Mouse (Mus musculus) ZHBTc4 (cell line): Measurements from ENCODE around the gene Acsm5.
"Not testable (repeated sequence)": the region's sequence is repeated elsewhere in the genome, so short reads cannot be mapped to it uniquely, and the experiment has no call there.

Source experiments
- DNase-seq: peaks from one replicate; pipeline ENCODE4 v3.0.0-alpha.2; 2011; ENCODE audit warnings: low read depth, low spot score

The Acsm5 gene

GRCm38 (mm10) chr7:119545572-119545971 lies 26.3 kb downstream of the Acsm5 start:
- peak; percentile 16 for DNase-seq

DNA sequence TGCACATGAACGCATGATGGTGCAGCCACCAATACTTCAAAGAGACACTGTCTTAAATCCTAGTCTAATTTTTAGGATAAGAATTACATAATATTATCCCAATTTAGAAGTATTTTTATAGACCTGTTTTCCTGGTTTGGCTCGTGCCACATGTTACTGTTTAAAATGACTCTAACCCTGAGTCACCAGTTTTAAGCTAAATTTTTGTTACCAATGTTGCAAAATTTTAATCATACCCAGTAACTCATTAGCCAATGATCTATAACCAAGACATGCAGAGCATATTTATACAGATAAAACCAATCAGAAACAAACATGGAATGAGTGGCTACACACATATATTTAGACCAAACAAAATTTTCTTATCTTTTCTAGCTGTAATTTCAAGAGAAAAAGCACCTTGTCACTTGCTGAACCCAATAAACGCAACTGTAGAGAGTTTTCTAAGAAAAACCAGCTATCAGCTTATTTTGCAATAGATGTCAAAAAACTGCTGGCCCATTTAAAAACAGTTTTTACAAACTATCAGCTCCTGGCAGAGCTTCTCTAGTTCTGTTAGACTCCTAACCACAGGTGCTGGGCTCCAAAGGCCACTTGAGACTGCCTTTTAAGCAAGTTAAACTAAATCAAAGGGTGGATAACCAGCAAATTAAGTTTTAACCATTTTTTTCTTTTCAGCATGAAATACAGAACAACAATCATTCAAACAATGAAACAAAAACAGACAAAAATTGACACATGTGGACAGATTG lies 31.4 kb downstream of the Acsm5 start:
- no peak for DNase-seq

DNA sequence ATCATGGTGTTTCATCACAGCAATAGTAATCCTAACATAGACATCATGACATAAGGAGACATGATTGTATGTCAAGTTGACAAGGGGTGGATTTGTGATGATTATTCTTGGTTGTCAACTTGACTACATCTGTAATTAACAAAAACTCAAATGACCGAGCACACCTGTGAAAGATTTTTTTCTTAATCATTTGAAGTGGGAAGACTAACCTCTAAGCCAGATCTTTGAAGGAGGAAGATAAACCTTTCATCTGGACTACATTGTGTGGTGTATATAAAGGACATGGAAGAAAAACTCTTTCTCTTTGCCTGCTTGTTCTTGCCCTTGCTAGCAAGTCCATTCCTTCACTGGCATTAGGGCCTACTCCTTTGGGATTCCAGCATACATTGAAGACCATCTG lies 34.8 kb downstream of the Acsm5 start, which contains the start of gene Acsm2:
Gene Acsm2, plus strand, starts transcription at position 301 of the 400 bp plus-strand sequence.
- no peak for DNase-seq

DNA sequence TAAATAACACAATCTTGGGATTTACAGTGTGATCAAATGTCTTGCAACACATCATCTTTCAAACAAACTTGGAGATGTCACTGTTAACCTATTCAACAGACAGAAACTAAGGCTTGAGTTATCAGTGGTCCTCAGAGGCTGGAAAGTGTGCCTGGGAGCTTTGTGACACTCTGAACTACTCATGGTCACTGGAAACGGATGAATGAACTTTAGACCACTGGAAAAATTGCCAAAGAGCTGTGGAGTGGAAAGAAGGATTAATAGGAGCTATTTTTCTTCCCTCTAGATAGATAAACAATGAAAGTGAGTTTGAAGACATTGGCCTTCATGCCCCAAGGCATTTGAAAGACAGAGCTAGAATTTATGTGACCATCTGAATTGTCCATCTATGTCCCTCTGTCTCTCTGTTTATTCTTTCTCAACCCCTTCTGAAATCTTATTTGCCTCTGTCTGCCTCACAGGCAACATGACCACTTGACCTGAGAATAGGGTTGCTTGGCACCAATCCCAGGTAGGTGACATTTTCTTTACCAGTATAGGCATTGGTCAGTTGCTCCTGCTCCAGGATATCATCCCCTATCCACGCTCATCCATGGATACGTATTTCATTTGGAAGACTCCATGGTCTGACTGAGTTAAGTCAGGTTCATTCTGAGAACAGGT lies 40.7 kb downstream of the Acsm5 start:
- no peak for DNase-seq

- no peak for DNase-seq
Measured at GRCm38 (mm10) chr7:119560452-119560835, 41.2 kb downstream of the Acsm5 start.

- no peak for DNase-seq
Measured at GRCm38 (mm10) chr7:119561441-119561840, 42.2 kb downstream of the Acsm5 start.

DNA sequence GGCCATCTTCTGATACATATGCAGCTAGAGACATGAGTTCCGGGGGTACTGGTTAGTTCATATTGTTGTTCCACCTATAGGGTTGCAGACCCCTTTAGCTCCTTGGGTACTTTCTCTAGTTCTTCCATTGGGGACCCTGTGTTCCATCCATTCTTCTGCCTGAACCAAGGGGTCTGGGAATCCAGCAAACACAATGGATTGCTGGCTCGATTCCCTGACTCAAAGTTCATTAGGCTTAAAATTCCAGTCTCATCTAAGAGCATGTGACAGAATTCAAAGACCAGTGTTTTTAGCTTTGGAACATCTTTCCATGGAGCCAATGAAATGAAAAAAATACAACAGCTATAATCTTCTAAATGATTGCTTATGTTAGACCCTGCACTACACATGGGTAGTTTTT lies 43.2 kb downstream of the Acsm5 start:
- DNase-seq, result not testable (repeated sequence)

DNA sequence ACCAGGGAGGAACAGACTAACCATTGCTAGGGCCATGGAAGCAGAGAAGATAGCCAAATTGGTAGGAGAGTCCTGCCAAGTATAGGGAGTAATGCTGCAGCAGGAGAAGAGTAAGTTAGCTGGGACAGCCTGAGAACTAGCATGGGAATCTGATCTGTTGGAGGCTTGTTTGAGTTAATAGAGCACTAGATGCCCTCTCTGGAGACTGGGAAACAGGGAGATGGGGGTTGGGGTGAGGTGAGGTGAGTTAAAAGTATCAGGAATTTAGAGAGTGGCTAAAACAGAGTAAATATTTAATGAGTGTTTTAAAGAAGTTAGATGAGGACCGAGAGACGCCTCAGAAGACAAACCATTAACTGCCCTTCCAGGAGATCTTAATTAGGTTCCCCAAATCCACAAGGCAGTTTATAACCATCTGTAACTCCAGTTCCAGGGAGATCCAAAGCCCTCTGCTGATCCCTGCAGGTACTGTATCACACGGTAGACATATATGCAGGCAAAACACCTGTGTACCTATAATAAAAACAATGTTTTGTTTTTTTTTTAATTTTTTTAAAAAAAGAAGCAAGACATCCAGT lies 75.4 kb downstream of the Acsm5 start:
- DNase-seq, result no peak
